Mouse (Mus musculus): Measurements from ENCODE around the gene Fam149b.

- TF ChIP-seq CTCF (IDR thresholded peaks at IDR 0.05; ENCODE audit: control insufficient read depth, insufficient read depth, insufficient read length) (no peak), MAX (IDR thresholded peaks at IDR 0.05) (no peak), USF1 (IDR thresholded peaks at IDR 0.05; ENCODE audit: low read depth) (no peak)
Measured at GRCm38 (mm10) chr14:20432420-20432819, 84.5 kb downstream of the Fam149b start.
